Mouse (Mus musculus) stomach, embryonic 16.5 days (tissue): ENCODE results near the gene Hmbs. TPM values are rescaled to one million over a fixed set of nuclear protein-coding genes. Genes with fewer than 3 reads are reported as not detected.
A peak's percentile ranks its signal among the peaks of the same experiment; 100 is the strongest.
"Not testable (repeated sequence)": the region's sequence is repeated elsewhere in the genome, so short reads cannot be mapped to it uniquely, and the experiment has no call there.

Source experiments
- ATAC-seq: fragments of 200-750 bp; cut with Nextera tagmentation; 2 replicates; pipeline ENCODE4 v1.8.0; 2017; ENCODE audit warnings: moderate number of reproducible peaks, moderate TSS enrichment; ENCODE audit not compliant: insufficient read depth, low FRiP score
- H3K27ac ChIP-seq: fragments of 300-500 bp; sonication (generic); 2 replicates; pipeline ENCODE4 v1.5.1; 2014; ENCODE audit warnings: low read length
- H3K27me3 ChIP-seq: fragments of 300-500 bp; sonication (generic); 2 replicates; pipeline ENCODE4 v1.6.1; 2014; ENCODE audit warnings: low read length, control low read depth, mixed read lengths; ENCODE audit not compliant: control insufficient read depth, insufficient read depth
- H3K36me3 ChIP-seq: fragments of 300-500 bp; sonication (generic); 2 replicates; pipeline ENCODE4 v1.6.1; 2014; ENCODE audit warnings: low read length; ENCODE audit not compliant: control insufficient read depth, insufficient read depth
- H3K4me1 ChIP-seq: fragments of 300-500 bp; sonication (generic); 2 replicates; pipeline ENCODE4 v1.6.1; 2014; ENCODE audit warnings: low read length, control low read depth, mixed read lengths; ENCODE audit not compliant: control insufficient read depth, insufficient read depth
- H3K4me2 ChIP-seq: fragments of 300-500 bp; sonication (generic); 2 replicates; pipeline ENCODE4 v1.6.1; 2014; ENCODE audit warnings: low read depth, low read length, mixed read lengths
- H3K4me3 ChIP-seq: fragments of 300-500 bp; sonication (generic); replicated peaks from 2 replicates; pipeline ENCODE4 v1.5.1; 2014; ENCODE audit warnings: mild to moderate bottlenecking, low read length
- H3K9ac ChIP-seq: fragments of 300-500 bp; sonication (generic); 2 replicates; pipeline ENCODE4 v1.6.1; 2014; ENCODE audit warnings: low read length
- H3K9me3 ChIP-seq: fragments of 300-500 bp; sonication (generic); replicated peaks from 2 replicates; pipeline ENCODE4 v1.6.1; 2016; ENCODE audit warnings: low read length, control low read depth; ENCODE audit not compliant: control insufficient read depth
- WGBS: fragments of 180-500 bp; shearing (Covaris S2); extraction: QIAGEN DNeasy Blood & Tissue Kit; methylation state at CpG from one replicate; pipeline ENCODE4 v1.1.7; 2014; 5-methylcytosine and 5-hydroxymethylcytosine counted together
- polyA plus RNA-seq: library from polyadenylated mRNA; unstranded; fragments of >200 nt; fragmentation: Nextera tagmentation; extraction: Ambion mirVana; gene quantifications from 2 replicates; pipeline ENCODE4 v1.2.1, GENCODE M21; 2015

Hmbs gene
- polyA plus RNA-seq, 1 experiment from 2014 or later: 162 TPM

- H3K27me3 ChIP-seq: no peaks in the 10 kb centered on the region
- H3K36me3 ChIP-seq: peaks cover 20% of the 10 kb centered on the region
- H3K27ac ChIP-seq: peak overlapping the region; percentile 27; the same call in 1 of the 2 replicates
- no peak for ATAC-seq
- H3K9ac ChIP-seq: peak overlapping the region; percentile 61
- peak overlapping the region; percentile 97 for H3K4me3 ChIP-seq
- peak overlapping the region; percentile 84 for H3K4me2 ChIP-seq
- 60% methylated on average over 9 of the region's 9 CpGs for WGBS
- H3K9me3 ChIP-seq: no peaks in the 10 kb centered on the region
- peaks cover 30% of the 10 kb centered on the region for H3K4me1 ChIP-seq
These were observed 6.4 kb downstream of the Hmbs start for GRCm38 (mm10) chr9:44337436-44338169.

- no peak for ATAC-seq
- peak overlapping the region; percentile 61 for H3K9ac ChIP-seq
- H3K36me3 ChIP-seq: peaks cover 25% of the 10 kb centered on the region
- H3K27me3 ChIP-seq: no peaks in the 10 kb centered on the region
- H3K4me1 ChIP-seq: peaks cover 24% of the 10 kb centered on the region
- 58% methylated on average over 3 of the region's 3 CpGs for WGBS
- no peaks in the 10 kb centered on the region for H3K9me3 ChIP-seq
- peak overlapping the region; percentile 84 for H3K4me2 ChIP-seq
- peak overlapping the region; percentile 27; the same call in 1 of the 2 replicates for H3K27ac ChIP-seq
- peak overlapping the region; percentile 97 for H3K4me3 ChIP-seq
These were observed 7.1 kb downstream of the Hmbs start for GRCm38 (mm10) chr9:44336964-44337363.

- Histone ChIP-seq H3K27ac (peak overlapping the region; percentile 27; the same call in 1 of the 2 replicates), H3K4me2 (peak overlapping the region; percentile 84), H3K4me1 (peaks cover 19% of the 10 kb centered on the region), H3K36me3 (peaks cover 30% of the 10 kb centered on the region), H3K4me3 (peak overlapping the region; percentile 97), H3K9ac (peak overlapping the region; percentile 61)
- not testable (repeated sequence) for H3K9me3 ChIP-seq, H3K27me3 ChIP-seq, ATAC-seq
- 31% methylated on average over 4 of the region's 4 CpGs for WGBS
These were observed 7.5 kb downstream of the Hmbs start for GRCm38 (mm10) chr9:44336513-44336912.

GRCm38 (mm10) chr9:44336093-44336406, 8.0 kb downstream of the Hmbs start:
- Histone ChIP-seq H3K4me2 (peak overlapping the region; percentile 84), H3K27me3 (no peaks in the 10 kb centered on the region), H3K9ac (peak overlapping the region; percentile 99), H3K36me3 (peaks cover 32% of the 10 kb centered on the region), H3K9me3 (no peaks in the 10 kb centered on the region), H3K4me1 (peaks cover 16% of the 10 kb centered on the region), H3K4me3 (peak overlapping the region; percentile 97), H3K27ac (peak overlapping the region; percentile 96)
- ATAC-seq: no peak
- 4% methylated on average over 5 of the region's 5 CpGs for WGBS

- Histone ChIP-seq H3K9ac (peak overlapping the region; percentile 99), H3K4me1 (peaks cover 16% of the 10 kb centered on the region), H3K9me3 (no peaks in the 10 kb centered on the region), H3K4me2 (peak overlapping the region; percentile 84), H3K36me3 (peaks cover 36% of the 10 kb centered on the region), H3K27ac (peak overlapping the region; percentile 96), H3K27me3 (no peaks in the 10 kb centered on the region), H3K4me3 (peak overlapping the region; percentile 97)
- 0% methylated on average over 50 of the region's 50 CpGs for WGBS
- ATAC-seq: no peak
These were observed 8.5 kb downstream of the Hmbs start for GRCm38 (mm10) chr9:44335331-44336092.

DNA sequence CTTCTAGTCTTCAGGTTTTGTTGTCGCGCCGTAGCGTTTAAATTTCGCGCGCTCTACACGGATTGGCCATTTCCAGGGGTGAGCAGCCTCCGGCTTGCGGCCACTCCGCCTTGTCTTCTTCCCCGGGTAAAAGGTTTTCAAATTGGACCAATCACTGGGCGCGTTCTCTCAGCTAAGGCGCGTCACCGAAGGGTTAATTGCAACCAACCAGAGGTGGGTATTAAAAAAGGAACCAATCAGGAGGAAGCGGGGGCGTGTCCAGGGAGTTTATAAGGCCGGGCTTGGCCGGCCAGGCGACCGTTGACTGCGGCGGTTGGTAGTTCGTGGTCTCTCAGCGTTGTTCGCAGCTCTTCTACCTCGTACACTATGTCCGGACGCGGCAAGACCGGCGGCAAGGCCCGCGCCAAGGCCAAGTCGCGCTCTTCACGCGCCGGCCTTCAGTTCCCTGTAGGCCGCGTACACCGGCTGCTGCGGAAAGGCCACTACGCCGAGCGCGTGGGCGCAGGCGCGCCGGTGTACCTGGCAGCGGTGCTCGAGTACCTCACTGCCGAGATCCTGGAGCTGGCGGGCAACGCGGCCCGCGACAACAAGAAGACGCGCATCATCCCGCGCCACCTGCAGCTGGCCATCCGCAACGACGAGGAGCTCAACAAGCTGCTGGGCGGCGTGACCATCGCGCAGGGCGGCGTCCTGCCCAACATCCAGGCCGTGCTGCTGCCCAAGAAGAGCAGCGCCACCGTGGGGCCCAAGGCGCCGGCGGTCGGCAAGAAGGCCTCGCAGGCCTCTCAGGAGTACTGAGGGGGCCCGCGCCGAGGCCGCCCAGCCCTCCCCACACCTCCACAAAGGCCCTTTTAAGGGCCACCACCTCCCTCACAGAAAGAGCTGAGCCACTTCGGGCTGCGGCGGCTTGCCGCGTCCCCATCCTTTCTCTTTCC, 9.4 kb downstream of the Hmbs start, which contains the start of gene H2afx:
Gene H2afx (plus strand): TSS at position 299 of the 935 bp plus-strand sequence.
- Histone ChIP-seq H3K9ac (peak within 1 kb of the TSS; percentile 99), H3K9me3 (no peaks in the 10 kb centered on the region), H3K27me3 (no peaks in the 10 kb centered on the region), H3K4me3 (peak within 1 kb of the TSS; percentile 97), H3K4me2 (peak within 1 kb of the TSS; percentile 84), H3K27ac (peak within 1 kb of the TSS; percentile 96), H3K4me1 (peaks cover 16% of the 10 kb centered on the region), H3K36me3 (peaks cover 40% of the 10 kb centered on the region)
- ATAC-seq: peak; percentile 95
- WGBS: under 1% methylated on average over 91 of the region's 91 CpGs

- no peaks in the 10 kb centered on the region for H3K27me3 ChIP-seq
- H3K36me3 ChIP-seq: peaks cover 46% of the 10 kb centered on the region
- ATAC-seq: no peak
- H3K9ac ChIP-seq: no peak overlapping the region; the same call in 1 of the 2 replicates
- H3K4me1 ChIP-seq: peaks cover 16% of the 10 kb centered on the region
- no peak overlapping the region for H3K4me3 ChIP-seq
- 96% methylated on average over 13 of the region's 13 CpGs for WGBS
- no peak overlapping the region for H3K27ac ChIP-seq
- H3K9me3 ChIP-seq: no peaks in the 10 kb centered on the region
- H3K4me2 ChIP-seq: no peak overlapping the region
These were observed 10.9 kb downstream of the Hmbs start for GRCm38 (mm10) chr9:44332918-44333638.

- no peak for ATAC-seq
- Histone ChIP-seq H3K4me2 (no peak overlapping the region), H3K9me3 (no peaks in the 10 kb centered on the region), H3K27ac (no peak overlapping the region), H3K9ac (no peak overlapping the region), H3K27me3 (no peaks in the 10 kb centered on the region), H3K36me3 (peaks cover 39% of the 10 kb centered on the region), H3K4me3 (no peak overlapping the region), H3K4me1 (peaks cover 9% of the 10 kb centered on the region)
- 86% methylated on average over 6 of the region's 6 CpGs for WGBS
These were observed 13.3 kb downstream of the Hmbs start for GRCm38 (mm10) chr9:44330736-44331135.
